Mouse (Mus musculus): ENCODE measurements around the gene Cept1.

GRCm38 (mm10) chr3:106462493-106462892 lies 85.1 kb downstream of the Cept1 start:
- TF ChIP-seq MYOD1 (IDR thresholded peaks at IDR 0.05; ENCODE audit: control insufficient read depth in 1 of 3, insufficient read length in 2 of 3, low read depth in 2 of 3) (no peak), TCF3 (IDR thresholded peaks at IDR 0.05; ENCODE audit: insufficient read length, low read depth) (no peak), POLR2A (IDR thresholded peaks at IDR 0.05; ENCODE audit: insufficient read length, low read depth) (no peak), E2F4 (IDR thresholded peaks at IDR 0.05; ENCODE audit: insufficient read depth) (no peak), MAX (IDR thresholded peaks at IDR 0.05; ENCODE audit: low read depth) (no peak), CEBPB (IDR thresholded peaks at IDR 0.05; ENCODE audit: insufficient read depth, poor library complexity, severe bottlenecking) (no peak), MYOG (IDR thresholded peaks at IDR 0.05; ENCODE audit: control insufficient read depth in 1 of 3, insufficient read depth in 1 of 3, insufficient read length in 2 of 3, low read depth in 2 of 3) (no peak), REST (IDR thresholded peaks at IDR 0.05; ENCODE audit: insufficient read depth, insufficient read length) (no peak), USF1 (IDR thresholded peaks at IDR 0.05; ENCODE audit: low read depth) (no peak), POLR2AphosphoS2 (IDR thresholded peaks at IDR 0.05; ENCODE audit: insufficient read length, low read depth) (no peak), TCF12 (IDR thresholded peaks at IDR 0.05; ENCODE audit: insufficient read depth, poor library complexity, severe bottlenecking) (no peak)
